Mouse (Mus musculus) heart, postnatal 14 days (tissue): Measurements from ENCODE around the gene Gm595. TPM values are rescaled to one million over a fixed set of nuclear protein-coding genes. Genes with fewer than 3 reads are reported as not detected.

Experiments
- DNase-seq, 2 experiments: peaks; one replicate each; pipeline ENCODE4 v3.0.0; 2021 to 2022
- intact Hi-C: fragments of 180-260 bp; cut with DNase I; formaldehyde crosslinking; loops from one replicate; pipeline ENCODE4 v1.15.1; 2025
- long read RNA-seq, 2 experiments: library from polyadenylated mRNA; stranded (forward); transcript quantifications; one replicate each; pipeline ENCODE4 v2.0.0; 2021
- total RNA-seq, 2 experiments: library from RNA; stranded (reverse); gene quantifications; 2 replicates each; pipeline ENCODE4 v1.2.3; 2021

Gm595 gene
- not detected for total RNA-seq
- long read RNA-seq, experiment 1 = 0 reads
- long read RNA-seq, experiment 2 = 0 reads

- no peak for DNase-seq
- intact Hi-C loops = no loop called here
These were observed at the start of gene Gm595 for GRCm38 (mm10) chrX:48877613-48878012. Gene Gm595, minus strand, starts transcription at chrX:48877713.

GRCm38 (mm10) chrX:48908421-48908820, 30.9 kb upstream of the Gm595 start:
- peak in 1 of 2 experiments; percentile 1 for DNase-seq

GRCm38 (mm10) chrX:48903744-48904143, 26.2 kb upstream of the Gm595 start:
- intact Hi-C loops = loop anchor here (5.0 kb wide), 1 partner anchor 384 kb away; the partner anchor contains the start of gene Enox2
- DNase-seq = no peak

More at GRCm38 (mm10) chrX:48908421-48908820, 30.9 kb upstream of the Gm595 start:
- intact Hi-C loops = no loop called here

GRCm38 (mm10) chrX:48899555-48899954, 22.0 kb upstream of the Gm595 start:
- intact Hi-C loops = loop anchor here (5.0 kb wide), 1 partner anchor 408 kb away; no protein-coding TSS in a partner anchor
- DNase-seq = peak; percentile 1 to 49

GRCm38 (mm10) chrX:48896803-48897202, 19.3 kb upstream of the Gm595 start:
- no peak for DNase-seq
- intact Hi-C loops = loop anchor here (5.0 kb wide), 1 partner anchor 410 kb away; no protein-coding TSS in a partner anchor

- intact Hi-C loops = no loop called here
- no peak for DNase-seq
These were observed 16.4 kb upstream of the Gm595 start for GRCm38 (mm10) chrX:48893946-48894345.

- intact Hi-C loops = no loop called here
- DNase-seq = no peak
These were observed 12.7 kb upstream of the Gm595 start for GRCm38 (mm10) chrX:48890259-48890658.

- intact Hi-C loops = no loop called here
- DNase-seq = no peak
These were observed 7.1 kb upstream of the Gm595 start for GRCm38 (mm10) chrX:48884615-48885014.

Other genes starting within 250 kb of the Gm595 start
- gene Gpr119, start 203.2 kb downstream of the Gm595 start, total RNA-seq = not detected
- 1 to 10 TPM; 2.4 to 2.6 TPM for gene Rbmx2, start 182.7 kb downstream of the Gm595 start, total RNA-seq